Mouse (Mus musculus): ENCODE data around the gene Ank2. TPM values are rescaled to one million over a fixed set of nuclear protein-coding genes. Genes with fewer than 3 reads are reported as not detected.
"Not testable (repeated sequence)": the region's sequence is repeated elsewhere in the genome, so short reads cannot be mapped to it uniquely, and the experiment has no call there.

The Ank2 gene
- total and polyA plus RNA-seq, 3 experiments = 18.9 to 95.5 (median 57.8) TPM

DNA sequence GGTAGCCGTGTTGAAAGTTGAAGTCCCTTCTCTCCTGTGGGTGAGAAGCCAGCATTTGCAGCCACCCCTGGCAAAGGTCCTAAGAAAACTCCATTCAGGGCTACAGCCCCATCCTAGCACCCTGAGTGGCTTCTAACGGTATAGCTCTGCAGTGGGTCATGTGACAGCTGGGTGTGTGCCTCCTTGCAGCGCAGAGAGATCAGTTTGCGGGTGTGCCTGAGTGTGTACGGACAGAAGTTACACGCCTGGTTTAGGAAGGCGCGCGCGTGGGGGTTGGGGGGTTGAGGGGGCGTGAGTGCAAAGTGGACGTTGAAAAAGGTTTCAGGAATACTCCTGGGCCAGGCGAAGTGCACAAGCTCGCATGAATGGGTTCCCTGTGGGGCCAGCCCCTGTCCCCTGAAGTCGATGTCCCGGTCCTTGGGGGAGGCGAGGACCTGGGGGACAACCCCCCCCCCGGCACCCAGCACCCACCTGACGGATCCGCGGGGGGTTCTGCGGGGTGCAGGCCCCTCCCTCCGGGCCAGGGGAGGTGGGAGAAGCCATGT is 881 bp downstream of the Ank2 start:
- Histone ChIP-seq H3K27me3 (ENCODE audit: insufficient read depth, low read length) (no peaks in the 10 kb centered on the region), H3K4me3 (ENCODE audit: low read depth, low read length) (peak overlapping the region; percentile 87), H3K9me3 (replicated peaks) (no peaks in the 10 kb centered on the region), H3K4me1 (ENCODE audit: insufficient read depth, low read depth, low read length) (peaks cover 36% of the 10 kb centered on the region), H3K36me3 (replicated peaks) (peaks cover 27% of the 10 kb centered on the region)
- TF ChIP-seq GATA2 (IDR thresholded peaks at IDR 0.05; ENCODE audit: borderline replicate concordance, low read depth, low read length) (no peak), GATA1 (IDR thresholded peaks at IDR 0.05; ENCODE audit: borderline replicate concordance, low read length) (no peak), TAL1 (conservative IDR thresholded peaks at IDR 0.05; ENCODE audit: low read depth, low read length) (no peak), POLR2AphosphoS5 (IDR thresholded peaks at IDR 0.05; ENCODE audit: insufficient replicate concordance, low read depth, low read length) (no peak), CTCF (IDR thresholded peaks at IDR 0.05; ENCODE audit: low read depth, low read length) (no peak)
- ATAC-seq (ENCODE audit: extremely low read depth, insufficient number of reproducible peaks, low FRiP score, poor library complexity, severe bottlenecking) = peak; percentile 94
- peak; percentile 83 for DNase-seq (ENCODE audit: low spot score)

DNA sequence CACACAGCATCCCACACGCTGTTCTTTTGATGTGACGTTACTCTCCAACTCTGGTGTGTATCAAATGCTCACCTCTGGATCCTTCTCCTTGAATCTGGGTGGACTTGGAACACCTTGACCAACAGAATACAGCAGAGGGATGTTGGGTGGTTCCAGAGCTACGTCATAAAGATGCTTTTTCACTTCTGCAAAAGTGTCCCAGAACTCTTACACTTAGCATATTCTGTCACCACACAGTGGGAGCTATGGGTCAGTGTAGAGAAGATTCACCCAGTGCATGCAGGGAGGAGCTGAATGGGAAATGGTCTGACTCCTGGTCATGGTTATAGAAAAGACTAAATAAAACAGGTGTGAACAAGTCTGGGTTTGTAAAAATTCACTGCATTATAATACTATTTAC is 6.5 kb downstream of the Ank2 start:
- peaks cover 37% of the 10 kb centered on the region for H3K4me1 ChIP-seq (ENCODE audit: insufficient read depth, low read depth, low read length)
- peaks cover 61% of the 10 kb centered on the region for H3K36me3 ChIP-seq (replicated peaks)
- DNase-seq (ENCODE audit: low spot score) = no peak
- no peaks in the 10 kb centered on the region for H3K27me3 ChIP-seq (ENCODE audit: insufficient read depth, low read length)
- ATAC-seq (ENCODE audit: extremely low read depth, insufficient number of reproducible peaks, low FRiP score, poor library complexity, severe bottlenecking) = no peak
- H3K4me3 ChIP-seq (ENCODE audit: low read depth, low read length) = no peak overlapping the region
- TF ChIP-seq GATA2 (IDR thresholded peaks at IDR 0.05; ENCODE audit: borderline replicate concordance, low read depth, low read length) (no peak), GATA1 (IDR thresholded peaks at IDR 0.05; ENCODE audit: borderline replicate concordance, low read length) (no peak), CTCF (IDR thresholded peaks at IDR 0.05; ENCODE audit: low read depth, low read length) (no peak), POLR2AphosphoS5 (IDR thresholded peaks at IDR 0.05; ENCODE audit: insufficient replicate concordance, low read depth, low read length) (no peak), TAL1 (conservative IDR thresholded peaks at IDR 0.05; ENCODE audit: low read depth, low read length) (no peak)
- H3K9me3 ChIP-seq (replicated peaks) = no peaks in the 10 kb centered on the region

DNA sequence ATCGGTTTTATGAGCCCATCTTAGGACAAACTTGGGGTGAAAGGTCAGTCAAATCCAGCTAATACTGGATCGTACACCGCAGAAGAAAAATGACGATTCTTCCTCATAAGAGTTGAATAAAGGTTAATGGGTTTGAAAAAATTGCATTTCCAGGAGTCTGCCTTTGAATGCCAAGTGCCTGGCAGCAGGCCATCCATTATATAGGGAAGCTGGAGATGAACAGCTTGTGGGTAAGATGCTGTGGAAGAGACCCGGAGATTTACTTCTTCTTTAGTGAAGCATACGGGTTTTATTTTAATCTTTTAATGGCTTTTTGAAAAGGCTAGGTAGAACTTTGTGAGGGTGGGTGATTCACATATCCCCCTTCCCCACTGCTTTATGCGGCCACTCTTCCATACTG is 11.8 kb downstream of the Ank2 start:
- Histone ChIP-seq H3K4me1 (ENCODE audit: insufficient read depth, low read depth, low read length) (peaks cover 58% of the 10 kb centered on the region), H3K9me3 (replicated peaks) (no peaks in the 10 kb centered on the region), H3K4me3 (ENCODE audit: low read depth, low read length) (no peak overlapping the region), H3K27me3 (ENCODE audit: insufficient read depth, low read length) (no peaks in the 10 kb centered on the region), H3K36me3 (replicated peaks) (peaks cover 72% of the 10 kb centered on the region)
- TF ChIP-seq POLR2AphosphoS5 (IDR thresholded peaks at IDR 0.05; ENCODE audit: insufficient replicate concordance, low read depth, low read length) (no peak), CTCF (IDR thresholded peaks at IDR 0.05; ENCODE audit: low read depth, low read length) (no peak), TAL1 (conservative IDR thresholded peaks at IDR 0.05; ENCODE audit: low read depth, low read length) (no peak), GATA1 (IDR thresholded peaks at IDR 0.05; ENCODE audit: borderline replicate concordance, low read length) (no peak), GATA2 (IDR thresholded peaks at IDR 0.05; ENCODE audit: borderline replicate concordance, low read depth, low read length) (no peak)
- no peak for DNase-seq (ENCODE audit: low spot score)
- no peak for ATAC-seq (ENCODE audit: extremely low read depth, insufficient number of reproducible peaks, low FRiP score, poor library complexity, severe bottlenecking)

- H3K9me3 ChIP-seq (replicated peaks) = no peaks in the 10 kb centered on the region
- H3K36me3 ChIP-seq (replicated peaks) = peaks cover 65% of the 10 kb centered on the region
- TF ChIP-seq GATA1 (IDR thresholded peaks at IDR 0.05; ENCODE audit: borderline replicate concordance, low read length) = no peak
- TF ChIP-seq TAL1 (conservative IDR thresholded peaks at IDR 0.05; ENCODE audit: low read depth, low read length) = no peak
- no peak for TF ChIP-seq POLR2AphosphoS5 (IDR thresholded peaks at IDR 0.05; ENCODE audit: insufficient replicate concordance, low read depth, low read length)
- no peak for TF ChIP-seq CTCF (IDR thresholded peaks at IDR 0.05; ENCODE audit: low read depth, low read length)
- no peak for TF ChIP-seq GATA2 (IDR thresholded peaks at IDR 0.05; ENCODE audit: borderline replicate concordance, low read depth, low read length)
- H3K27me3 ChIP-seq (ENCODE audit: insufficient read depth, low read length) = no peaks in the 10 kb centered on the region
- H3K4me3 ChIP-seq (ENCODE audit: low read depth, low read length) = no peak overlapping the region
- peaks cover 66% of the 10 kb centered on the region for H3K4me1 ChIP-seq (ENCODE audit: insufficient read depth, low read depth, low read length)
- ATAC-seq (ENCODE audit: extremely low read depth, insufficient number of reproducible peaks, low FRiP score, poor library complexity, severe bottlenecking) = no peak
- DNase-seq (ENCODE audit: low spot score) = no peak
Observed at GRCm38 (mm10) chr3:127485174-127485573, 14.0 kb downstream of the Ank2 start.

GRCm38 (mm10) chr3:127481658-127482057 is 17.5 kb downstream of the Ank2 start:
- Histone ChIP-seq H3K4me1 (ENCODE audit: insufficient read depth, low read depth, low read length) (peaks cover 79% of the 10 kb centered on the region), H3K27me3 (ENCODE audit: insufficient read depth, low read length) (no peaks in the 10 kb centered on the region), H3K9me3 (replicated peaks) (no peaks in the 10 kb centered on the region), H3K36me3 (replicated peaks) (peaks cover 45% of the 10 kb centered on the region), H3K4me3 (ENCODE audit: low read depth, low read length) (peak overlapping the region; percentile 66)
- DNase-seq (ENCODE audit: low spot score) = no peak
- TF ChIP-seq POLR2AphosphoS5 (IDR thresholded peaks at IDR 0.05; ENCODE audit: insufficient replicate concordance, low read depth, low read length) (peak; percentile 67; the same call in 1 of the 2 replicates), CTCF (IDR thresholded peaks at IDR 0.05; ENCODE audit: low read depth, low read length) (no peak)
- no peak for ATAC-seq (ENCODE audit: extremely low read depth, insufficient number of reproducible peaks, low FRiP score, poor library complexity, severe bottlenecking)

- not testable (repeated sequence) for H3K9me3 ChIP-seq (replicated peaks); H3K4me3 ChIP-seq (ENCODE audit: low read depth, low read length); ATAC-seq (ENCODE audit: extremely low read depth, insufficient number of reproducible peaks, low FRiP score, poor library complexity, severe bottlenecking); DNase-seq (ENCODE audit: low spot score); H3K27me3 ChIP-seq (ENCODE audit: insufficient read depth, low read length)
- H3K4me1 ChIP-seq (ENCODE audit: insufficient read depth, low read depth, low read length) = peaks cover 83% of the 10 kb centered on the region
- H3K36me3 ChIP-seq (replicated peaks) = peaks cover 48% of the 10 kb centered on the region
Observed at GRCm38 (mm10) chr3:127480369-127480768, 18.8 kb downstream of the Ank2 start.

DNA sequence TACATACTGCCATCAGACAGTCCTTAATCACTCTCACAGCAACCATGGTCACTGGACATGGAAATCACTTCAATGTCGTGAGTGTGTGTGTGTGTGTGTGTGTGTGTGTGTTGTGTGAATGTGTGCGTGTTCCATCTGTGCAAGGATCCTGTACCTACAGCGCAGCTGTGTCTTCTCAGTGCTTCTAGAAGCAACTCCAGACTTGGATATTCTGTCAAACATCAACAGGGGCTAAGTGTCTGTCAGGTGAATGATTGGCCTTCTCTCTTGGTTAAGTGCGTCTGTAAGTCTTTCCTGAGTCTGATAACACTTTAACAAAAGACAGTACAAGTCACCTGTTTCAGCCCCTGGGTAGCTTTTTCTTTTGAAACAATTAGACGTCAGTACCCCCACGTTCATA is 25.0 kb downstream of the Ank2 start:
- no peak for TF ChIP-seq POLR2AphosphoS5 (IDR thresholded peaks at IDR 0.05; ENCODE audit: insufficient replicate concordance, low read depth, low read length)
- no peak for TF ChIP-seq GATA2 (IDR thresholded peaks at IDR 0.05; ENCODE audit: borderline replicate concordance, low read depth, low read length)
- TF ChIP-seq GATA1 (IDR thresholded peaks at IDR 0.05; ENCODE audit: borderline replicate concordance, low read length) = no peak
- TF ChIP-seq TAL1 (conservative IDR thresholded peaks at IDR 0.05; ENCODE audit: low read depth, low read length) = no peak
- no peak for TF ChIP-seq CTCF (IDR thresholded peaks at IDR 0.05; ENCODE audit: low read depth, low read length)
- Histone ChIP-seq H3K36me3 (replicated peaks) (peaks cover 47% of the 10 kb centered on the region), H3K4me3 (ENCODE audit: low read depth, low read length) (no peak overlapping the region), H3K27me3 (ENCODE audit: insufficient read depth, low read length) (no peaks in the 10 kb centered on the region), H3K9me3 (replicated peaks) (no peaks in the 10 kb centered on the region), H3K4me1 (ENCODE audit: insufficient read depth, low read depth, low read length) (peaks cover 89% of the 10 kb centered on the region)
- ATAC-seq (ENCODE audit: extremely low read depth, insufficient number of reproducible peaks, low FRiP score, poor library complexity, severe bottlenecking) = no peak
- DNase-seq (ENCODE audit: low spot score) = no peak

Measured in G1E (cell line).